In the genomic region with DNA sequence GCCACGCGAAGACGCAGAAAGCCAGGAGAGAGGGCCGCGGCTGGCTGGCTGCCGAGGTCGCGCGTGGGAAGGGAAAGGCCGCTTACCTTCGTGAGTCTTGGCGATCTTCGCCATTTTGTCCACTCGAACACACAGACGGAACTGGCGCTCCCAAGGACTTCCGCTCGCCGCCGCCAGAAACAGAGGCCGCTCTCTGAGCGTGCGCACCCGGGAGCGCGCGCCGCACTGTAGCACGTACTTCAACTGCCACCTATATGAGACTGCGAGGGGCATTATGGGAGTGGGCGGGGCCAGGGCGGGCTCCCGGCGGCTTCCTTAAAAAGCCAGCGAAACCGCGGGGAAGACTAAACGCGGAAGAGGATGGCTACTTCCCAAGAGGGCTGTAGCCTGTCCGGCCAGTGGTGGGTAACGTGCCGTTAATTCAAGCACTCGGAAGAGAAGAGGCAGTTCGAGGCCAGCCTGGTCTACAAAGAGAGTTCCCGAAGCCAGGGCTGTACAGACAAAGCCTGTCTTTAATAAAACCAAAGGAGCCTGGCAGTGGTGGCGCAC, we compare ENCODE assay signal across 7 mouse cellular contexts. TPM values are rescaled to one million over a fixed set of nuclear protein-coding genes. Genes with fewer than 3 reads are reported as not detected.
A peak's percentile ranks its signal among the peaks of the same experiment; 100 is the strongest.
DNase-seq lines count a peak whose midpoint lies in the region; ATAC-seq lines count a peak whose summit lies in the region.

A gene (minus strand): TSS at position 229 of the 549 bp plus-strand sequence.

- intact Hi-C loops in left cerebral cortex, postnatal 36 days (cut with DNase I): loop anchor here (1.0 kb wide), 2 partner anchors 25 to 61 kb away; a partner anchor contains a TSS

- H3K27me3 ChIP-seq in intestine, embryonic 16.5 days (replicated peaks; ENCODE audit: control insufficient read depth, insufficient read depth, low read length): no peaks in the 10 kb centered on the region
- no peaks in the 10 kb centered on the region for H3K27me3 ChIP-seq in midbrain, embryonic 11.5 days (ENCODE audit: control insufficient read depth, insufficient read depth, low read length)

- no peaks in the 10 kb centered on the region for H3K9me3 ChIP-seq in intestine, embryonic 16.5 days (ENCODE audit: control insufficient read depth, low read length)
- no peaks in the 10 kb centered on the region for H3K9me3 ChIP-seq in midbrain, embryonic 11.5 days (ENCODE audit: control insufficient read depth, low read length)

- DNase-seq in adrenal gland, adult 8-10 months: peak; percentile 95
- DNase-seq in embryo, embryonic 9.5 days (ENCODE audit: extremely low spot score): peak; percentile 97
- peak; percentile 87 to 95 for DNase-seq in gastrocnemius, postnatal 4 days (ENCODE audit: low spot score in 2 of 2)
- DNase-seq in left cerebral cortex, postnatal 36 days (ENCODE audit: low spot score in 2 of 2): peak; percentile 96
- DNase-seq in midbrain, embryonic 11.5 days (ENCODE audit: low spot score, missing footprints): peak; percentile 99
- peak; percentile 97 for DNase-seq in skeletal muscle tissue, adult 2 months (ENCODE audit: low read depth, low spot score)

- H3K4me2 ChIP-seq in intestine, embryonic 16.5 days (ENCODE audit: low read depth, low read length): peak within 1 kb of the TSS; percentile 80
- H3K4me2 ChIP-seq in midbrain, embryonic 11.5 days: peak within 1 kb of the TSS; percentile 87

- peak within 1 kb of the TSS; percentile 99 for H3K9ac ChIP-seq in intestine, embryonic 16.5 days (ENCODE audit: low read depth, low read length)
- H3K9ac ChIP-seq in midbrain, embryonic 11.5 days (ENCODE audit: low read length): peak within 1 kb of the TSS; percentile 90

- no peaks in the 10 kb centered on the region for H3K36me3 ChIP-seq in intestine, embryonic 16.5 days (ENCODE audit: control insufficient read depth, insufficient read depth, low read length)
- H3K36me3 ChIP-seq in midbrain, embryonic 11.5 days (ENCODE audit: control insufficient read depth, insufficient read depth, low read length): no peaks in the 10 kb centered on the region

- peak within 1 kb of the TSS; percentile 90 for H3K27ac ChIP-seq in intestine, embryonic 16.5 days (ENCODE audit: low read length)
- peak within 1 kb of the TSS; percentile 77 for H3K27ac ChIP-seq in midbrain, embryonic 11.5 days (ENCODE audit: low read depth, low read length)

- H3K4me1 ChIP-seq in intestine, embryonic 16.5 days (ENCODE audit: control insufficient read depth, insufficient read depth, low read length): no peaks in the 10 kb centered on the region
- H3K4me1 ChIP-seq in midbrain, embryonic 11.5 days (ENCODE audit: control insufficient read depth, insufficient read depth, low read length): no peaks in the 10 kb centered on the region; the same call in none of the 2 replicates

- 2% methylated on average over 46 of the region's 46 CpGs for WGBS in intestine, embryonic 16.5 days
- 2% methylated on average over 46 of the region's 46 CpGs for WGBS in midbrain, embryonic 11.5 days

- peak; percentile 98 for ATAC-seq in intestine, embryonic 16.5 days
- peak; percentile 99 for ATAC-seq in midbrain, embryonic 11.5 days (ENCODE audit: low FRiP score)

- peak within 1 kb of the TSS; percentile 95 for H3K4me3 ChIP-seq in intestine, embryonic 16.5 days (ENCODE audit: low read length)
- H3K4me3 ChIP-seq in midbrain, embryonic 11.5 days (ENCODE audit: low read depth, low read length): peak within 1 kb of the TSS; percentile 97

RNA-seq across cellular contexts. Expression of the gene that starts here (rescaled TPM):
- total RNA-seq in adrenal gland, adult 8-10 months (2022): 100 to 1,000 TPM; 120 to 217 (median 165) TPM
- 100 to 1,000 TPM; 109 to 130 TPM for total RNA-seq in gastrocnemius, postnatal 4 days (2021)
- 246 and 257 TPM in 2 replicates for polyA plus RNA-seq in intestine, embryonic 16.5 days (2015; fragmentation: Nextera tagmentation; extraction: Ambion mirVana)
- total RNA-seq in left cerebral cortex, postnatal 36 days (2021): 100 to 1,000 TPM; 131 to 167 TPM
- 365 and 366 TPM in 2 replicates for polyA plus RNA-seq in midbrain, embryonic 11.5 days (2014; fragmentation: Nextera tagmentation; extraction: Ambion mirVana)

Comparison
In these comparisons a context has a peak if more than half of its experiments do, and no peak if none do; other contexts are left out.
1. Peak in every context shown above with its lines: DNase-seq, ATAC-seq, H3K4me3 ChIP-seq and H3K27ac ChIP-seq.